Mouse (Mus musculus): Measurements from ENCODE around the gene 1110025L11Rik. TPM values are rescaled to one million over a fixed set of nuclear protein-coding genes. Genes with fewer than 3 reads are reported as not detected.

The 1110025L11Rik gene
- total RNA-seq (2023): not detected in 4 replicates

DNA sequence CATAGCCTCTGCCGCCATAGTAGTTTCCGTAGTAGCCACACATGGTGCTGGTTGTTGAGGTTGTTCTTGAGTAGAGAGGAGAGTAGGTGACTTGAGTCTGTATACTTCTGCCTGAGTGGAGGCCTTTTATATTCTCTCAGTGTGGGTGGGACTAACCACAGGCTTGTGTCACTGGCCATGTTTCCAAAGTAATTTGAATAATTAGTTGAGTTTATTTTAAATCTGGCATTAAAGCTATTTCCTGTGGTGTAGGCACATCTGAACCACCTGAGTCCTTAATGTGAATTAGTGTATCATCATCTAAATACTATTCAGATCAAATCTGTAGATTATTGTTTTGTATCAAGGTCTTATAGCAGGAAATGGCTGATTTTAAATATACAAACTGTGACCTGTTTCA, at the start of gene 1110025L11Rik:
Gene 1110025L11Rik, minus strand, starts transcription at position 101 of the 400 bp plus-strand sequence.

GRCm38 (mm10) chr16:89047783-89048182, 16.0 kb downstream of the 1110025L11Rik start, which contains the start of gene Krtap6-5:
Gene Krtap6-5 (minus strand): TSS chr16:89047883.

DNA sequence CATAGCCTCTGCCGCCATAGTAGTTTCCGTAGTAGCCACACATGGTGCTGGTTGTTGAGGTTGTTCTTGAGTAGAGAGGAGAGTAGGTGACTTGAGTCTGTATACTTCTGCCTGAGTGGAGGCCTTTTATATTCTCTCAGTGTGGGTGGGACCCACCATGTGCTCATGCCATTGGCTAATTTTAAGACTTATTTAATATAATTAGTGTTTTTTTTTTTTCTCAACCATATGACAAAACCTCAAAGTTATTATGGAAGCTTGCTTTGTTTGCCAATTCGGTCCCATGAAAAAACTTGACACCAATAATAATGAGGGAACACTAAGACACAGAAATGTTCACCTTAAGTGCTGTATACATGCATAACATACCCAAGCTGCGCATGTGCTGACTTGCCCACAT, 22.4 kb downstream of the 1110025L11Rik start, which contains the start of gene Gm10228:
Gene Gm10228, minus strand, starts transcription at position 101 of the 400 bp plus-strand sequence.

DNA sequence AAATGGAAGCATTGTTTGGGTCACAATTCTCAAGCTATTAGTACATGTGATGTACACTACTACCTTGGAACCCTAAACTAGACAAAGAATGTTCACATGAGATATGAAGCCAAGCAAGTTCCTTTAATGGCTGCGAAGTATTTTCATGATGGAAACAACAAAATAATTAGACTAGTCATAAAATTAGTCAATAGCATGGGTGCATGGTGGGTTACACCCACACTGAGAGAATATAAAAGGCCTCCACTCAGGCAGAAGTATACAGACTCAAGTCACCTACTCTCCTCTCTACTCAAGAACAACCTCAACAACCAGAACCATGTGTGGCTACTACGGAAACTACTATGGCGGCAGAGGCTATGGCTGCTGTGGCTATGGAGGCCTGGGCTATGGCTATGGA, 32.4 kb downstream of the 1110025L11Rik start, which contains the start of gene Krtap6-1:
Gene Krtap6-1, plus strand, starts transcription at position 301 of the 400 bp plus-strand sequence.

GRCm38 (mm10) chr16:89014984-89015383, 48.8 kb downstream of the 1110025L11Rik start, which contains the start of gene Gm10229:
Gene Gm10229 (plus strand): TSS chr16:89015284.

Other genes with a start within 250 kb of the 1110025L11Rik start
- gene Krtap15, start 243.8 kb downstream of the 1110025L11Rik start, total RNA-seq (2023): not detected in 4 replicates
- not detected in 4 replicates for gene Krtap14, start 237.9 kb downstream of the 1110025L11Rik start, total RNA-seq (2023)
- gene Krtap19-1, start 194.6 kb downstream of the 1110025L11Rik start, total RNA-seq (2023): not detected in 4 replicates
- gene Krtap19-2, start 189.7 kb downstream of the 1110025L11Rik start, total RNA-seq (2023): not detected in 4 replicates
- gene Krtap19-3, start 186.0 kb downstream of the 1110025L11Rik start, total RNA-seq (2023): not detected in 4 replicates
- gene Krtap19-4, start 178.9 kb downstream of the 1110025L11Rik start, total RNA-seq (2023): not detected in 4 replicates
- not detected in 4 replicates for gene Krtap19-5, start 167.5 kb downstream of the 1110025L11Rik start, total RNA-seq (2023)
- gene Krtap19-9b, start 131.7 kb downstream of the 1110025L11Rik start, total RNA-seq (2023): not detected in 4 replicates
- not detected in 4 replicates for gene Krtap16-3, start 101.1 kb downstream of the 1110025L11Rik start, total RNA-seq (2023)
- gene Krtap22-2, start 53.2 kb downstream of the 1110025L11Rik start, total RNA-seq (2023): not detected in 4 replicates
- not detected in 4 replicates for gene Gm10229, start 48.7 kb downstream of the 1110025L11Rik start, total RNA-seq (2023)
- not detected in 4 replicates for gene Krtap6-1, start 32.3 kb downstream of the 1110025L11Rik start, total RNA-seq (2023)
- not detected in 4 replicates for gene Gm10228, start 22.5 kb downstream of the 1110025L11Rik start, total RNA-seq (2023)
- not detected in 4 replicates for gene Krtap6-5, start 16.1 kb downstream of the 1110025L11Rik start, total RNA-seq (2023)
- gene Krtap6-3, start 20.0 kb upstream of the 1110025L11Rik start, total RNA-seq (2023): not detected in 4 replicates
- gene Gm6358, start 76.8 kb upstream of the 1110025L11Rik start, total RNA-seq (2023): not detected in 4 replicates
- gene Gm10061, start 87.1 kb upstream of the 1110025L11Rik start, total RNA-seq (2023): not detected in 4 replicates
- not detected in 4 replicates for gene Gm9789, start 94.0 kb upstream of the 1110025L11Rik start, total RNA-seq (2023)
- not detected in 4 replicates for gene Gm7735, start 105.5 kb upstream of the 1110025L11Rik start, total RNA-seq (2023)
- gene 1110057P08Rik, start 110.7 kb upstream of the 1110025L11Rik start, total RNA-seq (2023): not detected in 4 replicates
- not detected in 4 replicates for gene Krtap20-2, start 141.9 kb upstream of the 1110025L11Rik start, total RNA-seq (2023)

Measured in B cell, adult 62 days (primary cell).